Mouse (Mus musculus): ENCODE data around the gene Slc16a11.
"Not testable (repeated sequence)": the region's sequence is repeated elsewhere in the genome, so short reads cannot be mapped to it uniquely, and the experiment has no call there.

Gene Slc16a11

DNA sequence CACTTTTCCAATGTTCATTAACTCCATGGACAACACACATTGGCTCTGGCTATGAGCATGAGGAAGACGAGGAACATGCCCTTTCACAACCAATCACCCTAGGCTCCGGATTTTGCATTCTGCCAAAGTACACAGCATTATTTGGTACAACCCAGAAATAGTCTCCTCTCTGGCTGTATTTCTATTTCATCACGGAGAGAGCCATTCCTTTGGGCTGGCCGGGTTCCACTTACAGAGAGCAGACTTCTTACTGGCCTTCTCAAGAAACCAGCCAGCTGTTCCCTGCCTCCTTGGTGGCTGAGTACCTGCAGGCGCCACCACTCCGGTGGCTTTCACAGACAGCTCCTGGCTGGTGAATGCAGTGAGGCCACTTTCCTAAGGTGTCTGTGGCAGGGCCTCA lies at the start of gene Slc16a11:
Gene Slc16a11 (plus strand): TSS at position 330 of the 400 bp plus-strand sequence.
- peak; percentile 70 for DNase-seq (ENCODE audit: low read depth)

DNA sequence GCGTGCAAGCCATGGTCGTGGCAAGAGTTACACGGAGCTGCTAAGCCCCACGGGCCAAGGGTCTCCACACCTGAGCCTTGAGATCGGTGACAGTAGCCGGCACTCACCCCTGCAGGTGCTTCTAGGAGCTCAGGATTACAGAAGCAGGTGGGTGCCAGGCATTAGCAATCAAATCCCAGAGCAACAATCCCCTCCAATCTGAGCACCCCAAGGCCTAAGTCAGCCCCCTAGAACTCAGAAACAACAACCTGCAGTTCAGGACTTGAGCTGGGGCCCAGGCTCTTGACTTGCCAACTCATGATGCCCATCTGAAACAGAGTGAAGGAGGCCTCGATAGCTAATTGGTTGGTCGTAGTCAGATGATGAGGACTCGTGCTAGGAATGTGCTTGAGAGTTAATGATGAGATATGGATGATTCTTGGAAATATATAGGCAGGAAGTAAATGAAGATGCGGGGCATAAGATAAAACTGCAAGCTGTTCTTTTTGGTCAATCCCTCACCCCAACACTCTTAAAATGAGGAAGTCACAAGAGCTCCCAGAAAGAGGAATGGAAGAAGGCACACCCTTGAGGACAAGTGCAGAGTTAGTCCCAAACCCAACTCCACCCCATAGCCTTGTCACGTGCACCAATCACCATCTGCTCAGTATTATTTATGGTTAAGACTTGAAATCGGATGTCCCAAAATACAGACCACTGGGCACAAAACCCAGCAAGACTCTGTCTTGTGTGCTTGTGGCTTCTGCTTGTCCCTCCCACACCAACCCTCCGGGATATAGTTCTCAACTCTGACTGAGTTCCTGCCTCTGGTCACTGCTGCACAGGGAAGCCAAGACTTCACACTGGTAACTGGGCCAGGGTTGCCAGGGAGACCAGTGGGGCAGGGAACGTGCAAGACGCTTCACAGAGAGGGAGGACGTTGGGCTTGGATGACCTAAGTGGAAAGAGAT lies 46.3 kb upstream of the Slc16a11 start:
- no peak for DNase-seq (ENCODE audit: low read depth)

DNA sequence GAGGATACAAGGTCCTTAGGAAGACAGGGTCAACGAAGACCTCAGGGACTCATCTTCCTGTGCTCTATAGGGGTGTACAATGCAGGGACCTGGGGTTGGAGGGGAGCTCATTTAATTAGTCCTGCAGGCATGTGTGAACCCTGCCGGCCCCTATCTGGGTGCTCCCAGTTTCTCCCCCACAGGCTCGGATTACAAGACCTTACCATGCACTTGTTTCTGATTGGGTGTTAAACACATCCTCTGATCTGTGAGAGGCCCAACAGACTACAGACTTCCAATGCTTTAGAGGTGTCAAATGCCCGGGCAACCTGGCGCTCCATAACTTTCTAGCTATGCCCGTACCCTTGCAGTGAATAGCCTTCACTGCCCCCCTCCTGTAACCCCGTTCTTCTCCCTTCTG lies 44.4 kb upstream of the Slc16a11 start:
- DNase-seq (ENCODE audit: low read depth) = no peak

DNA sequence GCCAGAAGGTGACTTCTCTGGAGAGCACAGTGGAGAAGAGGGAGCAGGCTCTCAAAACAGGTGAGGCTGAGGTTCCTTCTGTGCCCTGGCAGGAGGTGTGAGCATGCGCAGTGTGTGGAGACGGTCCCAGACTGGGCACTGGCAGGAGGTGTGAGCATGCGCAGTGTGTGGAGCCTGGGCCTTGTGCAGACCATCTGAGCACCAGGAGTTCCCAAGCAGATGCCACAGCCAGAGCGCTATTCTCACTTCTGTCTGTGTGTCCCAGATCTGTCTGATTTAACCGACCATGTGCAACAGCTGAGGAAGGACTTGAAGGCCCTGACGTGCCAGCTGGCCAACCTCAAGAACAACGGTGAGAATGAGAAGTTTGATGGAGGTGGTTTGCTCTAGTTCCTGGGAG lies 43.1 kb upstream of the Slc16a11 start:
- not testable (repeated sequence) for DNase-seq (ENCODE audit: low read depth)

DNA sequence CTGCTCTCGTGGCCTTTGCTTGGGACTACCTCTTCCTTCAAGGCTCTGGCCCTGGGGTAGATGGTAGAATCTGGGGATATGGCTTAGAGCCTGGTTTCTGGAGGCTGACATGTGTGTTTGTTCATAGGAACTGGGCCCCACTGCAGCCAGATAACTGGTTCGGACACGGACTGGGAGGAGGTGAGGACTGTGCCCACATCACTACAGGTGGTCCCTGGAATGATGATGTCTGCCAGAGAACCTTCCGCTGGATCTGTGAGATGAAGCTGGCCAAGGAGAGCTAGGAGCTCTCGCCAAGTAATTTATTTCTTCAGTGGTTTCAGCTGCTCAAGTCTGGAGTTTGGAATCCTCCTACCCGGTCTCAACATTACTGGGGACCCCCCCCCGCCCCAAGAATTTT lies 42.3 kb upstream of the Slc16a11 start:
- no peak for DNase-seq (ENCODE audit: low read depth)

DNA sequence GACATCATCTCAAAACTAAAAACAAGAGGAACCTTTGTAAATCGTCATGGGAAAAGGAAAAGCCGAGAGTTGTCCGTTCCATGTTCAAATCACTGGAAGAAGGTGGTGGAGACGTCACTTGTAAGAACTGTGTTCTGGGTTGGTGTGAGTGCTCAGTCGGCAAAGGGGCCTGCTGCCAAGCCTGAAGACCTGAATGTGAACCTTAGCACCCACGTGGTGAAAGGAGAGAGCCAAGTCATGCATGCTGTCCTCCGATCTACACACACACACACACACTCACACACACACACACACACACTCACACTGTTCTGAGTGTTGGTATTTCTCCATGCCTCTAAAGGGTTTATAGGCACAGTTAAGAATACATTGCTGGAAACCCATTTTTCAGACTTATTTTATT lies 41.4 kb upstream of the Slc16a11 start:
- no peak for DNase-seq (ENCODE audit: low read depth)

DNA sequence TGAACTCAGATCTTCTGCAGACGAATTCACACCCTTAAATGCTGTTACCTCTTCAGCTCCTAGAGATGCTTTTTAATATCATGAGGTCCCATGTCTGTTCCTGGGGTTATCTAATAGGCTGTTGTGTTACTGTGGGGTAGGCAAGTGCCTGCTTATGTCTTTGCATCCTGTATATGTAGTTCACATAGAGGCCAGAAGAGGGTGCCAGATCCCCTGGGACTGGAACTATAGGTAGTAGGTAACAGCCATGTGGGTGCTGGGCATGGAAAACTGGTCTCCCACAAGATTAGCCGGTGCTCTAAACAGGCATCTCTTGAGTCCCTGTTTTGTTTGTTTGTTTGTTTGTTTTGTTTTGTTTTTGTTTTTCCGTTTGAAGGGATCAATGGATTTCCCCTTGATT lies 40.7 kb upstream of the Slc16a11 start:
- peak; percentile 77 for DNase-seq (ENCODE audit: low read depth)

DNA sequence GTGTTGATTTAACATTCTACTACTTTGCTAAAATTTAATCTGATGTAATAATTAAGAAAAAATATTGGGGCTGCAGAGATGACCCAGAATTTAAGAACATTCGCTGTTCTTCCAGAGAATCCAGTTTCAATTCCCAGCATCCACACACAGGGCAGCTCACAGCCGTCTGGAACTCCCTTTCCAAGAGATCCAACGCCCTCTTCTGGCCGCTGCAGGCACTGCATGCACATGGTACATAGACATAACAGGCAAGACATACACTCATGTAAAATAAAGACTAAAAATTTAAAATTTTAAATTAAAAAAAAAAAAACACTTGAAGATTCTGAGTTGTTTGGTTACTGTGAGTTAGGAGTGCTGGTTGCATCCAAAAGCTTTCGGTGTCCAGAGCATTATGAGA lies 40.3 kb upstream of the Slc16a11 start:
- DNase-seq (ENCODE audit: low read depth) = no peak

DNA sequence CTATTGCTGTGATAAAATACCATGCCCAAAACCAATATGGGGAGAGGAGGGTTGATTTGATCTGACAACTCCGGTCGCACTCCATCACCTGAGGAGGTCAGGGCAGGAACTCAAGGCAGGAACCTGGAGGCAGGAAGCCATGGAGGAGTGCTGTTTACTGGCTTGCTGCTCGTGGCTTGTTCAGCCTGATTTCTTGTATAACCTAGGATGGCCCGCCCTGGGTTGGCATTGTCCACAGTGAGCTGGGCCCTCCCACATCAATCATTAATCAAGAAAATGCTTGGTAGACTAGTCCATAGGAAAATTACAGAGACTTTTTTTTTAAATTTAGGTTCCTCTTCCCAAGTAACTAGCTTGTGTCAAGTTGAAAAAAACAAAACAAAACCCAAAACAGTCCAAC lies 38.1 kb upstream of the Slc16a11 start:
- DNase-seq (ENCODE audit: low read depth) = no peak

DNA sequence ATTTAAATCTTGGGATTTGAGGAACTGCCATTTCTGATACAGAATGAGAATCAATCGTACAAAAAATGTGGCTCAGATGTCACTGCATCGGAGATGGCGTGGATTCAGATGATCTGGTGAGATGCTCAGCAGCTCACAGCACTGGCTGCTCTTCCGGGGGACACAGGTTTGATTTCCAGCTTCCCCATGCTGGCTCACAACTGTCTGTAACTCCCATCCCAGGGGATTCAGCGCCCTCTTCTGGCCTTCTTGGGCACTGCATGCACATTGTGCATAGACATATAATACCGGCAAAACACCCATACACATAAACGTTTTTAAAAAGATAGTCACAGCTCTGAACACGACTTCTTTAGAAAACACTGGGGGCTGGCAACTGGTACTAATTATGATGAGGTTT lies 34.9 kb upstream of the Slc16a11 start:
- DNase-seq (ENCODE audit: low read depth) = peak; percentile 38

DNA sequence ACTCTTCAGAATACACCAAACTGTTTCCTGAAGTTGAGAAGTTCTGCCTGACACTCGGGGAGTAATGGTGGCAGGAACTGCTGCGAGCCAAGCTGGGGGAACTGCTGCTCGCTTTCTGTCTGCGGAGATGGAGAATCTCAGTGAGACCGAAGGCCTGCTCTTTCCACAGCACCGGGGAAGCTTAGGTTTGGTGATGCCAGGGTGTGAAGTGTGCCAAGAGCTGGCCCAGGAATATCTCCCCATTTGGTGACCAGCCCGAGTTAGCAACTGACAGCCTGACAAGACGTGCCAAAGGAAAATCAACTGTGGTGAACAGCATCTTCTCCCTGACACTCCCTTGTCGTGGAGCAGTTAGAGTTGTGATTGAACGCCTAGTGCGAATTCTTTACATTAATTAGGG lies 34.2 kb upstream of the Slc16a11 start:
- DNase-seq (ENCODE audit: low read depth) = no peak

DNA sequence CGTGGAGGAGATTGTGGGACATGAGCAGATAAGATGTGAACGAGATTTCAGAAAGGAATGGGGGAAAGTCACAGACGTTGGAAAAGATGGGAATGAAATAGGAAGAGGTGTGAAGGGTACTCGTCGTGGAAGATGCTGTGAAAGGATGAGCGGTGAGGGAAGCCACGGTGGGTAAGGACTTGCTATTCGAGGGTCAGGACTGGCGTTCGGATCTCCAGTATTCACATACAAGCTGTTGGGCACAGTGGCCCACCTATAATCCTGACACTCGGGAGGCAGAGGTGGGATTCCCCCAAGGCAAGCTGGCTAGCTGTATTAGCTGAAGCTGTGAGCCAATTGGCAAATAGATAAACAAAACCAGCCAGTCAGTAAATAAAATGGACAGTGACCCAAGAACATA lies 33.8 kb upstream of the Slc16a11 start:
- DNase-seq (ENCODE audit: low read depth) = no peak

DNA sequence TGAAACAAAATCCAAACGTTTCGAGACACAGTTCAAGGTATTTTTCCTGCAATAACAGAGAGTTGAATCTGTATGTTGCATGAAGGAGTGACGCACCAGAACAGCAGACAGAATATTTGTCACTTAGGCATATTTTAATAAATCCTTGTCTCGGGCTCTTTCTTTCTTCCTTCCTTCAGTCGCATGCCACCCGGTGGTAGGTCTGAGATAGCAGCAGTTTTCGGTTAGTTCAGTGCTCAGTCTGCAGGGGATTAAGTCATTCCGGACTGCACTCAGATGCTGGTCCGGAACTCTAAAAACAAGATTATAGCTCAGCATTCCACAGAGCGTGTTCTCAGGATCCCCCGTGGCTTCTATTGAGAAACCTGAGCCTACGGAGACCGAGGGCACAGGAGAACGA lies 33.2 kb upstream of the Slc16a11 start:
- peak; percentile 67 for DNase-seq (ENCODE audit: low read depth)

DNA sequence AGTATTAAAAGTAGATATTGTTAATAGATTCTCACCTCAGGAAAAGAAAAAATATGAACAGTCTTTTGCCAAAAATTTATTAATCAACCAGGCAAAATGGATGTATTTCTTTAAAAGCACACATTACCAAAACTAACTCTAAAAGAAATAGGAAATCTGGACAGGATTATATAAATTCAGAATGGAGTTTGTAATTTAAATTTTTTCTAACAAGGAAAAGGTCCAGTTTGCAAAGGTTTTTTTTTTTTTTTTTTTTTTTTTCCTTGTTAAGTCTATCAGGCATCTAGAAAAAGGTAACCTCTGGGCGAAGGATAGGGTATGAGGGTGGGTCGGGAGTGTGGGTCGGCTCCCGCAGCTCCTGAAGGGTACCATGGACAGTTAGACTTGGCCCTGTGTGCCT lies 32.1 kb upstream of the Slc16a11 start:
- no peak for DNase-seq (ENCODE audit: low read depth)

DNA sequence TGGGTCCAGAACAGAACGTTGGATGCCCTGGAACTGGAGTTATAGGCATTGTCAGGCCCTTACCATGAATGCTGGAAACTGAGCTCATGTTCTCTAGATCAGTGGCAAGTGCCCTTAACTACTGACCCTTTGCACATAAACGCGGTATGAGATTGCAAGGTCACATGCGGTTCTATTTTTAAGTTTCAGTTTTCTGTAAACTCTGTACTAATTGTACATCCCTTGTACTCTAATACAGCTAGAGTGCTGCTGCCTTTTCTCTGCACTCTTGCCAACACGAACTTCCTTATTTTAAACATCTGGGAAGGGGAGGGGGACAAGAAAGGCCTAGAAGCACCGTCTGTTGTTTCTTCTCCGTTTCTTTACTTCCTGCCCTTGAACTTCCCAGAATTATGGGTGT lies 27.4 kb upstream of the Slc16a11 start:
- DNase-seq (ENCODE audit: low read depth) = no peak

DNA sequence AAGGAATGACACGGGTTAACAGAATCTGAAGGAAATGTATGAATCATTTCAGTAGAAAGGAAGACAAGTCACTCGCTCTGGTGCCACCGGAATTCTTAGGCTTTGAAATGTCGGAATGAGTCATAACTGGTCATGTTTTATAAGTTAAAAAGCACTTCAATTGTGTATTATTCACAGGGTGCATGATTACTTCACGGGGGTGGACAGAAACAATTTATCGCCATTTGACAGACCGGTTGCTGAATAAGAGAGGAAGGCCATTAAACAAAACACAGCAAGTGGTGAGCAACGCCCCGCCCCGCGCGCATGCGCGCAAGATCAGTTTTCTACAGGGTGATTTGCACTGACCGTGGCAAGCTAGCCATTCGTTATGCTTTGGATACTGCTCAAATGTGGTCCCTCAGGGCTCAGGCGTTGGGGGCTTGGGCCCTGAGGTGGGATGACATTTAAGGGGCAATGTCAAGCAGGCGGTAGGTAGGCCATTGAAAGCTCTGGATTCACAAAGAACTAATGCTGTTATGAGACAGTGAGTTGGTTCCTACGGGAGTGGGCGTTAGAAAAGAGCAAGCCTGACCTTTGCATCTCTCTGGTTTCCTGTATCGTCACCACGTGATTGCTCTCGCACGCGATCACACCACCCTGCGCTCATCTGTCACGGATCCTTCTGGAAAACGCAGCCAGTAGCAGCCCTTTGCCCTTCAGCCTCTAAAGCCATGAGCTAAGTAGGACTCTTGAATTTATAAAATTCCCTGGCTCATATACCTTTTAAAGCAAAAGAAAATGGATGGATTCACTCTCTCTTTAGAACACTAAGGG lies 23.0 kb upstream of the Slc16a11 start:
- DNase-seq (ENCODE audit: low read depth) = peak; percentile 93

DNA sequence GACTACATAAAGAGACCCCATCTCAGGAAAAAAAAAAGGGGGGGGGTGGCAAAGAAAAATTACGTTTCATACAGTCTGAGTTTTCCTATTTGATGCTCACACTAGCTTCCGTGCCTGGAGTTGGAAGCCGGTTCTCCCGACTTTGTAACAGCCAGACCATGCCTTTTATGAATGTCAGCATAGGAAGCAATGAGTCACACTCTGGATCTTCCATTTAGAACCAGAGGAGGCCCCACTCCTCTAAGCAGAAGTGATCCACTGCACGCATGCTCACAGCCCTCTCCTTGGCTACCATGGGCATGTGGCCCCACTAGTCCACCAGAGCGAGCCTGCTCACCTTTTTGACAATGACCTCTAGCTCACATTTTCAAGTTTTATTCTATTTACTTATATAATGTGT lies 21.4 kb upstream of the Slc16a11 start:
- DNase-seq (ENCODE audit: low read depth) = peak; percentile 46

DNA sequence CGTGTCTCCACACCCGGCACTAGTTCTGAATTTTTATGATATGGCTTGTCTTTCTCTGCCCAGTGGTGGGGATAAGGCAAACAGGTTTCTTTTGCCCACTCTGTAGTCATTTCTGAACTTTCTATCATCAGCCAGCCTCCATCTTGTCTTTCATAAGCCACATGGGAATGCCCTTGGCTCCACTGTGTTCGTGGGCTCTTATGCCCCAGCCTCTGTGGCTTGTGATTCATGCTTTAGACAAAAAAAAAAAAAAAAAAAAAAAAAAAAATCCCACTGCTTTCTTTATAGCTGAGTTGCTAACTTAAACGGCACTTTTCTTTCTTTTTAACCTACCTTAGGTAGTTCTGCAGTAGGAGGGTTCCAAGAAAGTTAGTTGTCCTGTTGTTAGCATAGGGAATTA lies 20.4 kb upstream of the Slc16a11 start:
- peak; percentile 77 for DNase-seq (ENCODE audit: low read depth)

DNA sequence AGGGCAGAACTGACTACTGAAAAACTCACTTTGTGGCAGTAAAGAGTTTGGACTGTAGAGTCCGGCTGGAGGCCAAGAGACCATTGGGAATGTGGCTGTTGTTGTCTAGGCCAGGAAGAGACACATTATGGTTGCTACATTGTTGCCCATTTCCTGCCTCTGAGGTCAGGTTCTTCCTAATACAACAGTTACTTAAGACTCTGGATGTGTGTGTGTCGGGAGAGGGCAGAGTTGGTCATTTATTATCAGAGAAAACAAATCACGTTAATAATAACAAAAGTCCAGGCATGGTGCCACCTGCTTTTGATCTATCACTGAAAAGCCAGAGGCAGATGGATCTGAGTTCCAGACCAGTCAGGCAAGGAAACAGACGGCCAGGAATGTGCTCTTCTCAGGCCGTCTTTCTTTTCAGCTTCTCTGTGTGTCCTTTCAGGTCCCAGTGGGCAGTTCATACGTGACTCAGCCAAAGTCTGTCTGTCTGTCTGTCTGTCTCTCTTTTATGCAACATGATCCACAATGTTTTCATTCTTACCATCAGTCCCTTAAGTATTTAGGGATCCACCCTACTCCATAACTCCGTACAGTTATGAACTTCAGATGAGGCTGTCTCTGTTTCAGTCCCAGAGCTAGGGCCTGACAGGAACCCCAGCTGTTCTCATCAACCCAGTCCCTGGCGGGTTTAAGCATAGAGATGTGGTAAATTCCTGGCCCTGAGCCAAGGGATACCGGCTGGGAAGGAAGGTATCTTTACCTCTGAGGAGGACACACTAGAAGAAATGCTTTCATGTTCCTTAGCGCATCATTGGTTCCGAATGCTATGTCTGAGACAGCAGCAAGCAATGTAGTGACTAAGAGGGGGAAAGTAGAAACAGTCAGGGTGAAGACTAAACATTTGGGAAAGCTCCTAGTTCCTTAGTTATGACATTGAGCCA lies 18.9 kb upstream of the Slc16a11 start:
- DNase-seq (ENCODE audit: low read depth) = peak; percentile 68

DNA sequence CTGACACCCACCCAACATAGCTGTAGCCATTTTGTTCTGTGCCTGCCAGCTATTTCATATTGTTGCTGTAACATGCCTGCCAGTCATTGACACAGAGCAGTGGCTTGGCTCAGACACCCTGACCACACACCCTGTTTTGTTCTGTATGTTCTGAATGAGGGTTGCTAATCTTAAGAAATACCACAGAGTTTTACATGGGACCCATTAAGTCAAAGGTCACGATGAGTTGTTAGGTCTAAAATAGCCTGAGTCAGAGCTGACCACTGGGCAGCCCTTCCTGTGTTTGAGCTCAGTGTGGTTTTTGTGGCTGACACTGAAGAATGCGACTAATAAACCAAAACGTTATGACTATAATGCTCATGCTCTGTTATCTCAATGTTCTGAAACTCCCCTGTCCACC lies 14.2 kb upstream of the Slc16a11 start:
- peak; percentile 94 for DNase-seq (ENCODE audit: low read depth)

DNA sequence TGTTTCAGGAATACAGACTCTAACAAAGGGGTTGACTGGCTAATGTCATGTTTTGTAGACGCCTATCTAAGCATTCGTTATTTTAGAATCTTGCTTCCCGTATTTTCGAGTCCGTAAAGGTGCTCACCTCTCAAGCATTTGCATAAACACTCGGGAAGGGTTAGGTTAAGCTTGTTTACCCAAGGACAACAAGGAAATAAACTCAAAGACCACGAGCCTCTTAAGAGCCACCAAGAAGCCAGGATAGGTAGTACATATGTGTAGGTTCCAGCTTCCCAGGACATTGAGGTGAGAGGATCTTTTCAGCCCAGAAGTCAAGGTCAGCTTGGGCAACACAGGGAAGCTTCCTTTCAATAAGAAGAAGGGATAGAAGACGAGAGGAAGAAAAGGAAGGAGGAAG lies 13.4 kb upstream of the Slc16a11 start:
- no peak for DNase-seq (ENCODE audit: low read depth)

DNA sequence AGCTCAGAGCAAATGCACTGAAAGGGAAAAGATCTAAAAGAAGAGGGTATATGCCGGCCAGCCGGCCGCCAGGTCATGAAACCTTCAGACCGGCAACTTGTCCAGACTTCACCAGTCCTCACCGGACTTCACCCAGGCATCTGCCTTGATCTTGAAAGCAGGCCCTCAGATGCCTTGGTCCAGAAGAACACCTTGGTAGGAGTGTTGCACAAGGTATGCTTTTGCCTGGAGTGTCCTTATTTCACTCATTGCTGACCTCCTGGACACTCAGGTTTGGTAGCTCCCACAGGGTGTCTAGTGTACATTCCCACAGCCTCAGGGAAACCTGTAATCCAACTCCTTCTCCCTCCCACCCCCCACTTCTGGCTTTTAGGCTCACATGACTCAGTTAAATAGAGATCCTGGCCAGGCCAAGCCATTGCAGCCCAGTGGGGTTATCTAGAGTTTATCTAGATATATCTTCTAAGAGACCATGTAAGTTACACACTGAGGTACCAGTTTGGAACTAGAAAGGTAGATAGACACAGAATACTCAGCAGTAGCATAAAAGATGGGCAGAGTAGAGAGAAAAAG lies 12.4 kb upstream of the Slc16a11 start:
- peak; percentile 54 for DNase-seq (ENCODE audit: low read depth)

Measured in NIH3T3 (cell line).